Comparison of ENCODE assay signal across 8 mouse cellular contexts in the genomic region with DNA sequence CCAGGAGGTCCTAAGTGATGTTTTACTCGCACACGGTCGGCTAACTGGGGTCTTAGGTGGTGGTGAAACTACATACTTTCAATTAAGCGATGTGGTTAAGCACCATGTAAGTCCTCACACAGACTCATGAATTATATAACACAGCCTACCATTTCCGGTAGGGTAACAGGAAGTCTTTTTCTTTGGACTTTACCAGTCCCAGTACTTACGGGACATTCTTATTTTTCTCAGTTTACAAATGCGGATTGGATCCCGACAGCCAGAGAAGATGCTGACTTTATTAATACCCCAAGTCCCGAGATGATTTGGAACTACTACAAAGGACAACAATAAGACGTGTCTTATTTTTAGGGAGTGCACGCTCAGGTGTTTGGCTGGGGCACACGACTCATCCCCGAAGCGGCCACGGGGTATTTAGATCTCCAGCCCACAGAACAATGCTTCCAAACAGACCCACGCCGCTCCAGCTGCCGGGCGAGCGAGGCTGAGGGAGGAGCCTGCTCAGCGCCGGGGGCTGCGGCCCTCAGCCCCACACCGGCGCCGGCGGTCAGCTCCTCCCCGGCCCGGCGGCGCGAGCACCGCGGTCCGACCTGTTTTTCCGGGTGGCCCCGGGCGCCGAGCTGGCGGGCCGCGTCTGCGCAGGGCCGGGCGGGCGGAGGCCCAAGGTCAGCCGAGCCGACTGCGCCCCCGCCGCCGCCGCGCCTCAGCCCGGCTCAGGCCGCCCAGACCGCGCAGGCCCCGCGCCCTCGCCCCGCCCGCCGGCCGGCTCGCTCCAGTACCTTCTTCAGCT. TPM values are rescaled to one million over a fixed set of nuclear protein-coding genes. Genes with fewer than 3 reads are reported as not detected.
DNase-seq lines count a peak whose midpoint lies in the region; ATAC-seq and TF ChIP-seq lines count a peak whose summit lies in the region.

No protein-coding gene starts in this region.

- H3K36me3 ChIP-seq in erythroblast, embryonic 14.5 days (ENCODE audit: control insufficient read depth) = peaks cover 42% of the 10 kb centered on the region
- H3K36me3 ChIP-seq in liver, adult 2 months (ENCODE audit: control insufficient read depth, insufficient read depth, low read length) = peaks cover 36% of the 10 kb centered on the region

- H3K27ac ChIP-seq in liver, adult 2 months (replicated peaks; ENCODE audit: insufficient read depth, low read depth, low read length) = peak overlapping the region; percentile 97

- H3K4me1 ChIP-seq in erythroblast, embryonic 14.5 days (ENCODE audit: control insufficient read depth) = peaks cover 39% of the 10 kb centered on the region
- peaks cover 18% of the 10 kb centered on the region for H3K4me1 ChIP-seq in liver, adult 2 months (ENCODE audit: control insufficient read depth, insufficient read depth, low read length)

- no peaks in the 10 kb centered on the region for H3K9me3 ChIP-seq in erythroblast, embryonic 14.5 days (ENCODE audit: control insufficient read depth, low read length)

- no peak for TF ChIP-seq POLR2A in liver, adult 2 months (IDR thresholded peaks at IDR 0.05; ENCODE audit: extremely low read depth, insufficient read depth, low read length)

- DNase-seq in spleen, adult 12 weeks (ENCODE audit: low spot score) = peak; percentile 4
- DNase-seq in spleen, postnatal 14 days (ENCODE audit: low spot score in 2 of 2) = no peak
- peak; percentile 50 for DNase-seq in T-cell, adult 2 months (ENCODE audit: low spot score)
- DNase-seq in liver, adult 2 months (ENCODE audit: extremely low read depth, low read depth, low spot score) = peak; percentile 71
- DNase-seq in natural killer cell, adult 2 months (ENCODE audit: low spot score in 2 of 2) = peak; percentile 32 to 42
- no peak for DNase-seq in gastrocnemius, adult 18-20 months (ENCODE audit: low spot score)

- peaks cover 19% of the 10 kb centered on the region; the same call in 1 of the 2 replicates for H3K79me2 ChIP-seq in liver, adult 2 months (ENCODE audit: control insufficient read depth, insufficient read depth, low read length)

- no peak for TF ChIP-seq CTCF in liver, adult 2 months (IDR thresholded peaks at IDR 0.05; ENCODE audit: low read depth, low read length)

- peak overlapping the region; percentile 89 for H3K4me3 ChIP-seq in erythroblast, embryonic 14.5 days (replicated peaks)
- H3K4me3 ChIP-seq in liver, adult 2 months (ENCODE audit: insufficient read depth, low read depth, low read length) = peak overlapping the region; percentile 90

- H3K9ac ChIP-seq in liver, adult 2 months (ENCODE audit: low read depth, low read length) = peak overlapping the region; percentile 100

- H3K27me3 ChIP-seq in erythroblast, embryonic 14.5 days (ENCODE audit: control insufficient read depth) = no peaks in the 10 kb centered on the region
- no peaks in the 10 kb centered on the region for H3K27me3 ChIP-seq in liver, adult 2 months (ENCODE audit: control insufficient read depth, insufficient read depth, low read length)

- ATAC-seq in inflammation-experienced regulatory T-cells, adult 6 months = peak; percentile 79

- WGBS in liver, adult 2 months = under 1% methylated on average over 66 of the region's 66 CpGs

RNA-seq across cellular contexts. Expression of a gene that starts 0.6 kb away (rescaled TPM):
- 3.1 and 4.2 TPM in 2 replicates for polyA plus RNA-seq in erythroblast, embryonic 14.5 days (2012)
- 100 to 1,000 TPM; 155 to 203 (median 157) TPM for polyA plus RNA-seq in inflammation-experienced regulatory T-cells, adult 6 months (2017; shearing (Covaris generic))
- 53.1 and 65.8 TPM in 2 replicates for total RNA-seq in liver, adult 2 months (2014; rRNA removed)
- polyA plus RNA-seq in liver, adult 2 months (2012; rRNA removed) = 10.4 and 15.3 TPM in 2 replicates
- total RNA-seq in gastrocnemius, adult 18-20 months (2021) = 100 to 1,000 TPM; 217 to 233 TPM

Comparison
In these comparisons a context has a peak if more than half of its experiments do, and no peak if none do; other contexts are left out.
1. DNase-seq: peak in spleen, adult 12 weeks (single experiment), T-cell, adult 2 months (single experiment), liver, adult 2 months (single experiment) and natural killer cell, adult 2 months (2 of 2); none in spleen, postnatal 14 days (0 of 2) and gastrocnemius, adult 18-20 months (single experiment).